Mouse (Mus musculus): ENCODE measurements around the gene Plxna4. TPM values are rescaled to one million over a fixed set of nuclear protein-coding genes. Genes with fewer than 3 reads are reported as not detected.

The Plxna4 gene
- polyA plus RNA-seq, 1 experiment, result 1.7 TPM

GRCm38 (mm10) chr6:32589632-32590031 lies 1.6 kb upstream of the Plxna4 start:
- Histone ChIP-seq H3K4me3 (ENCODE audit: insufficient read depth, low read length) (no peak overlapping the region), H3K4me1 (ENCODE audit: control insufficient read depth, insufficient read depth, low read length) (no peaks in the 10 kb centered on the region), H3K27ac (ENCODE audit: insufficient read depth, low read length) (no peak overlapping the region)
- TF ChIP-seq POLR2A (IDR thresholded peaks at IDR 0.05; ENCODE audit: low read depth, low read length) (no peak), CTCF (IDR thresholded peaks at IDR 0.05; ENCODE audit: borderline replicate concordance, insufficient read depth, low read length) (no peak)

GRCm38 (mm10) chr6:32587136-32588009 lies 619 bp downstream of the Plxna4 start:
- Histone ChIP-seq H3K27ac (ENCODE audit: insufficient read depth, low read length) (no peak overlapping the region), H3K4me3 (ENCODE audit: insufficient read depth, low read length) (peak overlapping the region; percentile 62), H3K4me1 (ENCODE audit: control insufficient read depth, insufficient read depth, low read length) (no peaks in the 10 kb centered on the region)
- TF ChIP-seq POLR2A (IDR thresholded peaks at IDR 0.05; ENCODE audit: low read depth, low read length) (no peak), CTCF (IDR thresholded peaks at IDR 0.05; ENCODE audit: borderline replicate concordance, insufficient read depth, low read length) (no peak)

GRCm38 (mm10) chr6:32586821-32587135 lies 1.2 kb downstream of the Plxna4 start:
- Histone ChIP-seq H3K4me3 (ENCODE audit: insufficient read depth, low read length) (peak overlapping the region; percentile 62), H3K27ac (ENCODE audit: insufficient read depth, low read length) (no peak overlapping the region), H3K4me1 (ENCODE audit: control insufficient read depth, insufficient read depth, low read length) (no peaks in the 10 kb centered on the region)
- TF ChIP-seq POLR2A (IDR thresholded peaks at IDR 0.05; ENCODE audit: low read depth, low read length), result no peak
- no peak for TF ChIP-seq CTCF (IDR thresholded peaks at IDR 0.05; ENCODE audit: borderline replicate concordance, insufficient read depth, low read length)

GRCm38 (mm10) chr6:32586390-32586789 lies 1.6 kb downstream of the Plxna4 start:
- Histone ChIP-seq H3K4me1 (ENCODE audit: control insufficient read depth, insufficient read depth, low read length) (no peaks in the 10 kb centered on the region), H3K27ac (ENCODE audit: insufficient read depth, low read length) (no peak overlapping the region), H3K4me3 (ENCODE audit: insufficient read depth, low read length) (peak overlapping the region; percentile 62)
- TF ChIP-seq CTCF (IDR thresholded peaks at IDR 0.05; ENCODE audit: borderline replicate concordance, insufficient read depth, low read length), result no peak
- TF ChIP-seq POLR2A (IDR thresholded peaks at IDR 0.05; ENCODE audit: low read depth, low read length), result no peak

- no peak overlapping the region for H3K4me3 ChIP-seq (ENCODE audit: insufficient read depth, low read length)
- no peak for TF ChIP-seq CTCF (IDR thresholded peaks at IDR 0.05; ENCODE audit: borderline replicate concordance, insufficient read depth, low read length)
- no peak for TF ChIP-seq POLR2A (IDR thresholded peaks at IDR 0.05; ENCODE audit: low read depth, low read length)
- no peaks in the 10 kb centered on the region for H3K4me1 ChIP-seq (ENCODE audit: control insufficient read depth, insufficient read depth, low read length)
- H3K27ac ChIP-seq (ENCODE audit: insufficient read depth, low read length), result no peak overlapping the region
These were observed 2.8 kb downstream of the Plxna4 start for GRCm38 (mm10) chr6:32585211-32585610.

GRCm38 (mm10) chr6:32584243-32584880 lies 3.6 kb downstream of the Plxna4 start:
- no peaks in the 10 kb centered on the region for H3K4me1 ChIP-seq (ENCODE audit: control insufficient read depth, insufficient read depth, low read length)
- TF ChIP-seq POLR2A (IDR thresholded peaks at IDR 0.05; ENCODE audit: low read depth, low read length) (no peak), CTCF (IDR thresholded peaks at IDR 0.05; ENCODE audit: borderline replicate concordance, insufficient read depth, low read length) (no peak)
- no peak overlapping the region for H3K4me3 ChIP-seq (ENCODE audit: insufficient read depth, low read length)
- no peak overlapping the region for H3K27ac ChIP-seq (ENCODE audit: insufficient read depth, low read length)

GRCm38 (mm10) chr6:32583582-32583981 lies 4.4 kb downstream of the Plxna4 start:
- Histone ChIP-seq H3K4me3 (ENCODE audit: insufficient read depth, low read length) (no peak overlapping the region), H3K4me1 (ENCODE audit: control insufficient read depth, insufficient read depth, low read length) (no peaks in the 10 kb centered on the region), H3K27ac (ENCODE audit: insufficient read depth, low read length) (no peak overlapping the region)
- no peak for TF ChIP-seq POLR2A (IDR thresholded peaks at IDR 0.05; ENCODE audit: low read depth, low read length)
- TF ChIP-seq CTCF (IDR thresholded peaks at IDR 0.05; ENCODE audit: borderline replicate concordance, insufficient read depth, low read length), result no peak

GRCm38 (mm10) chr6:32571485-32571884 lies 16.5 kb downstream of the Plxna4 start:
- H3K4me1 ChIP-seq (ENCODE audit: control insufficient read depth, insufficient read depth, low read length), result no peaks in the 10 kb centered on the region
- H3K27ac ChIP-seq (ENCODE audit: insufficient read depth, low read length), result no peak overlapping the region
- TF ChIP-seq POLR2A (IDR thresholded peaks at IDR 0.05; ENCODE audit: low read depth, low read length), result no peak
- TF ChIP-seq CTCF (IDR thresholded peaks at IDR 0.05; ENCODE audit: borderline replicate concordance, insufficient read depth, low read length), result no peak
- H3K4me3 ChIP-seq (ENCODE audit: insufficient read depth, low read length), result no peak overlapping the region

GRCm38 (mm10) chr6:32570445-32570844 lies 17.5 kb downstream of the Plxna4 start:
- no peak for TF ChIP-seq CTCF (IDR thresholded peaks at IDR 0.05; ENCODE audit: borderline replicate concordance, insufficient read depth, low read length)
- TF ChIP-seq POLR2A (IDR thresholded peaks at IDR 0.05; ENCODE audit: low read depth, low read length), result no peak
- no peaks in the 10 kb centered on the region for H3K4me1 ChIP-seq (ENCODE audit: control insufficient read depth, insufficient read depth, low read length)
- H3K4me3 ChIP-seq (ENCODE audit: insufficient read depth, low read length), result no peak overlapping the region
- no peak overlapping the region for H3K27ac ChIP-seq (ENCODE audit: insufficient read depth, low read length)

GRCm38 (mm10) chr6:32569919-32570318 lies 18.1 kb downstream of the Plxna4 start:
- TF ChIP-seq CTCF (IDR thresholded peaks at IDR 0.05; ENCODE audit: borderline replicate concordance, insufficient read depth, low read length) (no peak), POLR2A (IDR thresholded peaks at IDR 0.05; ENCODE audit: low read depth, low read length) (no peak)
- Histone ChIP-seq H3K27ac (ENCODE audit: insufficient read depth, low read length) (no peak overlapping the region), H3K4me1 (ENCODE audit: control insufficient read depth, insufficient read depth, low read length) (no peaks in the 10 kb centered on the region), H3K4me3 (ENCODE audit: insufficient read depth, low read length) (no peak overlapping the region)
